ENCODE assay signal across 22 mouse cellular contexts in genomic region chrX:120285522-120285921, GRCm38 (mm10). TPM values are rescaled to one million over a fixed set of nuclear protein-coding genes. Genes with fewer than 3 reads are reported as not detected.
DNase-seq lines count a peak whose midpoint lies in the region; ATAC-seq and TF ChIP-seq lines count a peak whose summit lies in the region.
"Had no signal": no experiment of that assay in that cellular context is flagged by ENCODE, and none has a peak within 500 bp of the region (broad histone marks: within the 10 kb centered on the region; RNA-seq: fewer than 3 reads in every experiment).

No protein-coding gene starts in this region.

- H3K4me1 ChIP-seq in heart, adult 2 months (ENCODE audit: control insufficient read depth, insufficient read depth, low read length) = no peaks in the 10 kb centered on the region
- H3K4me1 ChIP-seq in heart, embryonic 10.5 days = no peaks in the 10 kb centered on the region
- no peaks in the 10 kb centered on the region for H3K4me1 ChIP-seq in limb, embryonic 14.5 days (ENCODE audit: control insufficient read depth, insufficient read depth, low read length)
- H3K4me1 ChIP-seq in limb, embryonic 10.5 days = 0 out of 2 replicates have a peak, but pooled peaks cover 4% of the 10 kb centered on the region
- no peaks in the 10 kb centered on the region; the same call in 1 of the 2 replicates for H3K4me1 ChIP-seq in E14TG2a.4 (replicated peaks; ENCODE audit: low read depth, low read length)
- H3K4me1 ChIP-seq: embryonic facial prominence, embryonic 15.5 days; heart, embryonic 13.5 days; hindbrain, embryonic 15.5 days; limb, embryonic 13.5 days had no signal

- no peak for TF ChIP-seq POLR2A in heart, adult 2 months (IDR thresholded peaks at IDR 0.05; ENCODE audit: insufficient read depth, low read depth, low read length)
- TF ChIP-seq POLR2A in limb, embryonic 14.5 days (IDR thresholded peaks at IDR 0.05; ENCODE audit: borderline replicate concordance, extremely low read depth, insufficient read depth, insufficient read length) = no peak

- no peak overlapping the region for H3K4me2 ChIP-seq in limb, embryonic 14.5 days (replicated peaks; ENCODE audit: low read depth, low read length, severe bottlenecking)
- H3K4me2 ChIP-seq: embryonic facial prominence, embryonic 15.5 days; heart, embryonic 13.5 days; hindbrain, embryonic 15.5 days; limb, embryonic 13.5 days had no signal

- H3K27ac ChIP-seq in heart, adult 2 months = no peak overlapping the region
- H3K27ac ChIP-seq in heart, embryonic 10.5 days = no peak overlapping the region
- no peak overlapping the region for H3K27ac ChIP-seq in limb, embryonic 14.5 days (replicated peaks; ENCODE audit: low read depth, low read length)
- no peak overlapping the region for H3K27ac ChIP-seq in limb, embryonic 10.5 days
- H3K27ac ChIP-seq: embryonic facial prominence, embryonic 15.5 days; heart, embryonic 13.5 days; hindbrain, embryonic 15.5 days; limb, embryonic 13.5 days had no signal

- no peak for TF ChIP-seq EP300 in heart, adult 2 months (IDR thresholded peaks at IDR 0.05; ENCODE audit: insufficient read depth, low read depth, low read length)

- H3K79me2 ChIP-seq in heart, adult 2 months (replicated peaks; ENCODE audit: control insufficient read depth, insufficient read depth, low read length) = no peaks in the 10 kb centered on the region

- intact Hi-C loops in heart, adult 2 months (cut with DNase I) = no loop called here

- no peak for ATAC-seq in limb, embryonic 14.5 days (ENCODE audit: low FRiP score, low read depth)
- ATAC-seq: CD4-positive, CD25-positive, alpha-beta regulatory T cell, adult 4 months; forebrain, embryonic 16.5 days had no signal

- TF ChIP-seq CTCF in heart, adult 2 months (IDR thresholded peaks at IDR 0.05) = peak; percentile 36
- TF ChIP-seq CTCF in E14TG2a.4 (conservative IDR thresholded peaks at IDR 0.05; ENCODE audit: low read length) = peak; percentile 17; the same call in 1 of the 2 replicates

- H3K27me3 ChIP-seq in heart, adult 2 months (ENCODE audit: control insufficient read depth, insufficient read depth, low read length) = peaks cover 2% of the 10 kb centered on the region; the same call in 1 of the 2 replicates
- no peaks in the 10 kb centered on the region; the same call in 1 of the 2 replicates for H3K27me3 ChIP-seq in heart, embryonic 10.5 days (ENCODE audit: insufficient read depth, poor library complexity, severe bottlenecking)
- no peaks in the 10 kb centered on the region for H3K27me3 ChIP-seq in limb, embryonic 14.5 days (ENCODE audit: control insufficient read depth, insufficient read depth, low read length)
- peaks cover 13% of the 10 kb centered on the region; the same call in 1 of the 2 replicates for H3K27me3 ChIP-seq in limb, embryonic 10.5 days (ENCODE audit: low read depth, poor library complexity, severe bottlenecking)
- peaks cover 14% of the 10 kb centered on the region for H3K27me3 ChIP-seq in E14TG2a.4 (ENCODE audit: insufficient read depth, low read length)
- H3K27me3 ChIP-seq: embryonic facial prominence, embryonic 15.5 days; heart, embryonic 13.5 days; hindbrain, embryonic 15.5 days had no signal

- no peak for DNase-seq in heart, adult 2 months
- no peak for DNase-seq in heart, embryonic 10.5 days (ENCODE audit: low spot score)
- DNase-seq in limb, embryonic 14.5 days (ENCODE audit: low spot score) = peak; percentile 4
- DNase-seq in limb, embryonic 10.5 days (ENCODE audit: low spot score) = no peak
- peak; percentile 44 for DNase-seq in embryo, embryonic 10.5 days (ENCODE audit: low spot score)
- DNase-seq in layer of hippocampus, adult 9-10 months (ENCODE audit: low spot score) = no peak
- no peak for DNase-seq in spleen, postnatal 36 days (ENCODE audit: low spot score in 2 of 2)
- DNase-seq: cerebellum, adult 9-11 months; gastrocnemius, postnatal 25 days; kidney, postnatal 14 days; layer of hippocampus, postnatal 36 days had no signal

- H3K36me3 ChIP-seq in heart, adult 2 months (ENCODE audit: control insufficient read depth, insufficient read depth, low read length) = no peaks in the 10 kb centered on the region
- H3K36me3 ChIP-seq in heart, embryonic 10.5 days = no peaks in the 10 kb centered on the region
- no peaks in the 10 kb centered on the region for H3K36me3 ChIP-seq in limb, embryonic 14.5 days (ENCODE audit: control insufficient read depth, insufficient read depth, low read length)
- no peaks in the 10 kb centered on the region for H3K36me3 ChIP-seq in limb, embryonic 10.5 days
- H3K36me3 ChIP-seq in E14TG2a.4 (ENCODE audit: insufficient read depth, low read length) = no peaks in the 10 kb centered on the region
- H3K36me3 ChIP-seq: embryonic facial prominence, embryonic 15.5 days; heart, embryonic 13.5 days; hindbrain, embryonic 15.5 days; limb, embryonic 13.5 days had no signal

- H3K9me3 ChIP-seq in heart, embryonic 10.5 days = no peaks in the 10 kb centered on the region
- no peaks in the 10 kb centered on the region for H3K9me3 ChIP-seq in limb, embryonic 14.5 days (ENCODE audit: control insufficient read depth, low read length)
- no peaks in the 10 kb centered on the region for H3K9me3 ChIP-seq in limb, embryonic 10.5 days (replicated peaks)
- H3K9me3 ChIP-seq in E14TG2a.4 (ENCODE audit: low read length) = no peaks in the 10 kb centered on the region
- H3K9me3 ChIP-seq: embryonic facial prominence, embryonic 15.5 days; heart, embryonic 13.5 days; hindbrain, embryonic 15.5 days; limb, embryonic 13.5 days had no signal

- no peak overlapping the region for H3K4me3 ChIP-seq in heart, adult 2 months
- no peak overlapping the region for H3K4me3 ChIP-seq in heart, embryonic 10.5 days
- H3K4me3 ChIP-seq in limb, embryonic 14.5 days (replicated peaks; ENCODE audit: low read length) = no peak overlapping the region
- H3K4me3 ChIP-seq in limb, embryonic 10.5 days = no peak overlapping the region
- H3K4me3 ChIP-seq in E14TG2a.4 (replicated peaks; ENCODE audit: low read length) = no peak overlapping the region
- H3K4me3 ChIP-seq: embryonic facial prominence, embryonic 15.5 days; heart, embryonic 13.5 days; hindbrain, embryonic 15.5 days; limb, embryonic 13.5 days had no signal

- H3K9ac ChIP-seq in heart, adult 2 months (ENCODE audit: low read depth, low read length) = no peak overlapping the region
- H3K9ac ChIP-seq in limb, embryonic 14.5 days (ENCODE audit: low read depth, low read length, severe bottlenecking) = no peak overlapping the region
- H3K9ac ChIP-seq: embryonic facial prominence, embryonic 15.5 days; heart, embryonic 13.5 days; hindbrain, embryonic 15.5 days; limb, embryonic 13.5 days had no signal

RNA-seq across cellular contexts. Expression of gene Pcdh11x, which starts 4.5 kb away (rescaled TPM):
- total RNA-seq in heart, adult 2 months (2021) = under 1 TPM in 1 of 2 experiments, not detected in 1; 0.10 TPM
- polyA plus RNA-seq in heart, adult 2 months (2012; rRNA removed) = 0.08 TPM in 1 of 2 replicates, not detected in the other
- 2.7 and 5.2 TPM in 2 replicates for polyA plus RNA-seq in heart, embryonic 10.5 days (2016; fragmentation: Nextera tagmentation; extraction: Ambion mirVana)
- 2.2 and 4.1 TPM in 2 replicates for polyA plus RNA-seq in limb, embryonic 14.5 days (2012; rRNA removed)
- polyA plus RNA-seq in limb, embryonic 14.5 days (2014; fragmentation: Nextera tagmentation; extraction: Ambion mirVana) = 9.2 and 9.5 TPM in 2 replicates
- 2.8 and 3.5 TPM in 2 replicates for polyA plus RNA-seq in limb, embryonic 10.5 days (2016; fragmentation: Nextera tagmentation; extraction: Ambion mirVana)
- total RNA-seq: megakaryocyte-erythroid progenitor cell, adult 5-6 weeks had no signal

RNA-seq across cellular contexts. Expression of gene H2afb3, which starts 27.4 kb away (rescaled TPM):
- not detected for total RNA-seq in heart, adult 2 months (2021)
- not detected in 2 replicates for polyA plus RNA-seq in heart, adult 2 months (2012; rRNA removed)
- polyA plus RNA-seq in heart, embryonic 10.5 days (2016; fragmentation: Nextera tagmentation; extraction: Ambion mirVana) = not detected in 2 replicates
- not detected in 2 replicates for polyA plus RNA-seq in limb, embryonic 14.5 days (2012; rRNA removed)
- polyA plus RNA-seq in limb, embryonic 14.5 days (2014; fragmentation: Nextera tagmentation; extraction: Ambion mirVana) = not detected in 2 replicates
- not detected in 2 replicates for polyA plus RNA-seq in limb, embryonic 10.5 days (2016; fragmentation: Nextera tagmentation; extraction: Ambion mirVana)
- total RNA-seq: adrenal gland, adult 18-20 months; gastrocnemius, postnatal 25 days; layer of hippocampus, postnatal 36 days; megakaryocyte-erythroid progenitor cell, adult 5-6 weeks had no signal
- polyA plus RNA-seq: CD4-positive, CD25-positive, alpha-beta regulatory T cell, adult 4 months; embryonic facial prominence, embryonic 15.5 days; forebrain, embryonic 16.5 days; heart, embryonic 13.5 days; hindbrain, embryonic 15.5 days; limb, embryonic 13.5 days; lung, embryonic 16.5 days; thymus, postnatal 0 days had no signal

Comparison
In these comparisons a context has a peak if more than half of its experiments do, and no peak if none do; other contexts are left out.
1. DNase-seq: peak in limb, embryonic 14.5 days (single experiment) and embryo, embryonic 10.5 days (single experiment); none in heart, adult 2 months (0 of 2), heart, embryonic 10.5 days (single experiment), limb, embryonic 10.5 days (single experiment), layer of hippocampus, adult 9-10 months (single experiment) and spleen, postnatal 36 days (0 of 2).